Comparison of ENCODE assay signal across 10 mouse cellular contexts in the genomic region with DNA sequence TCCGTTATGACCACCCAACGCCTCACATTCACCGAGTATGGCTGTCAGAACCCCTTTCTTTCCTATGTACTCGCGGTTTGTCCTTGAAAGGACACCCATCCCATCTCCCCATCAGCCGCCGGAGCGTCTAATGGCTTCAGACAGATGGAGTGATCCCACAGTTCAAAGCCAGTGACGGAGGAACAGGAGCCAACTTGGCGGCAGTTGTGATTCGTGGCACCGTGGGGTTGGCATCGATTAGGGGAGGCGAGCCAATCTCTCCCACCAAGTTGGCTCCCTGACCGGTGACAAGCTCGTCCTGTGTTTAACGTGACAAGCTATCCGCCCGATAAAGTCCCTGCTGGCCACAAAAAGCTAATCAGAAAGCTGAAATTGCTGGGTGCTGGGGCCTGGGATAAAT. TPM values are rescaled to one million over a fixed set of nuclear protein-coding genes. Genes with fewer than 3 reads are reported as not detected.
DNase-seq lines count a peak whose midpoint lies in the region.
"Had no signal": no experiment of that assay in that cellular context is flagged by ENCODE, and none has a peak within 500 bp of the region (broad histone marks: within the 10 kb centered on the region; RNA-seq: fewer than 3 reads in every experiment).

No protein-coding gene starts in this region.

- DNase-seq in layer of hippocampus, adult 11-12 months (ENCODE audit: low spot score), result peak; percentile 76
- DNase-seq in layer of hippocampus, adult 9-10 months (ENCODE audit: low spot score), result no peak
- peak; percentile 80 for DNase-seq in cerebellum, adult 11-12 months
- DNase-seq in cerebellum, postnatal 4 days (ENCODE audit: low spot score in 2 of 2), result peak; percentile 59 to 90
- DNase-seq in layer of hippocampus, postnatal 14 days (ENCODE audit: low spot score in 2 of 2), result peak; percentile 87 to 94
- DNase-seq in ovary, adult 18-20 months (ENCODE audit: low spot score), result no peak
- DNase-seq in thymus, postnatal 4 days, result no peak
- no peak for DNase-seq in adrenal gland, adult (ENCODE audit: inconsistent age in 2 of 2, low spot score in 1 of 2)
- DNase-seq: adrenal gland, adult 2 months; gastrocnemius, postnatal 10 days had no signal

RNA-seq across cellular contexts. Expression of a gene that starts 50.0 kb away (rescaled TPM):
- total RNA-seq in layer of hippocampus, postnatal 14 days (2021), result 100 to 1,000 TPM; 202 to 218 TPM

Comparison
In these comparisons a context has a peak if more than half of its experiments do, and no peak if none do; other contexts are left out.
1. DNase-seq: peak in layer of hippocampus, adult 11-12 months (single experiment), cerebellum, adult 11-12 months (single experiment), cerebellum, postnatal 4 days (2 of 2) and layer of hippocampus, postnatal 14 days (2 of 2); none in layer of hippocampus, adult 9-10 months (single experiment), ovary, adult 18-20 months (single experiment), thymus, postnatal 4 days (single experiment) and adrenal gland, adult (0 of 2).